Mouse (Mus musculus): ENCODE measurements at regions not wholly inside any gene's neighbourhood (a gene's known extent, or its start where the extent isn't known, plus 50 kb on each side); places are given as distances from the start of the nearest gene placed in this dataset.
"Not testable (repeated sequence)": the region's sequence is repeated elsewhere in the genome, so short reads cannot be mapped to it uniquely, and the experiment has no call there.

DNA sequence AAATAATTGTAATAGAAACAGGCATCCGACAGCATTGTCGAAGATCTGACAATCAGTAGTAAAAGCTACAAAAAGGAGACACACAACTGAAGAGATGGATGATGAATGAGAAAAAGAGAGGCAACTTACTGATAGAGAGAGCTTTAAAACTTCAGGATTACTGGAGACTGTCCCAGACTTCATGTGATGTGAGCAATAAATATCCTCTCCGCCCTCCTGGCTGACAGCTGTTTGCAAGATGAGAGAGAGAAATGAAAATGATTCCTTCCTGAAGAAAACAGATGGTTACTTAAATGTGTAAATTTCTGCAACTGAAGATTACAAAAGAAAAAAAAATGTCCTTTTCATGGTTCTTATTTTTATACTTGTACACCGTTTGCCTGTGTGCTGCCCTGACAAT lies 306.7 kb upstream of the Ncam2 start:
- no peak for ATAC-seq (ENCODE audit: insufficient number of reproducible peaks, insufficient read depth, low FRiP score, low TSS enrichment, low read depth)
- H3K9ac ChIP-seq (replicated peaks): no peak overlapping the region
- no peak overlapping the region for H3K27ac ChIP-seq
- H3K9me3 ChIP-seq: no peaks in the 10 kb centered on the region
- 85% methylated on average over 4 of the region's 4 CpGs for WGBS
- H3K4me1 ChIP-seq (replicated peaks): no peaks in the 10 kb centered on the region
- no peak overlapping the region for H3K4me2 ChIP-seq
- no peaks in the 10 kb centered on the region for H3K27me3 ChIP-seq
- H3K36me3 ChIP-seq: no peaks in the 10 kb centered on the region
- H3K4me3 ChIP-seq (replicated peaks): no peak overlapping the region

DNA sequence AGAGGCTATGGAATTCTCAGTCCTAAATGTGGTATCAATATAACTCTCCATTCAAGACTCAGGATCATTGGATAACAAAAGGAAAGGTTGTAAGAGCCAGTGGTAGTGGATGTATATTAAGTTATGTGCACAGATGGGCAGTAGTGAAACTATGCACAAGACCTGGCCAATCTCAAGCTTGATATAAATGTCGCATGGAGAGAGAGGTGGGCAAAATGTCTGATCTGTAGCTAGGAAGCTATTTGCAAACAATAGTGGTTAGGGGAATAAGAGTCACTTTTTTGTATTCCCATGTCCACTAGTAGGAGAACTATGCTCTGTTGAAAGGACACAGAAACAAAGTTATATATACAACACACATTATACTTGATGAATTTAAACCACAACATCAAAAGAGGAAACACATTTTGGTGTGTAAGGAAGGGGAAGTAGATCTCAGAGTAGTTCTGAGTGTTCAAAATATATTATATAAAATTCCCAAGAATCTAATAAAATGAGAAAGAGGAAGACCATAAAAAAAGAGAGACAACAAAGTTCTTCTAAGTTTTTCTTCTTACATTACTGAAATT lies 279.7 kb upstream of the Ncam2 start:
- H3K4me3 ChIP-seq (replicated peaks): no peak overlapping the region
- H3K4me1 ChIP-seq (replicated peaks): no peaks in the 10 kb centered on the region
- 100% methylated on average over 1 of the region's 1 CpGs for WGBS
- H3K27ac ChIP-seq: no peak overlapping the region
- no peak overlapping the region for H3K9ac ChIP-seq (replicated peaks)
- H3K27me3 ChIP-seq: no peaks in the 10 kb centered on the region
- no peaks in the 10 kb centered on the region for H3K36me3 ChIP-seq
- no peaks in the 10 kb centered on the region for H3K9me3 ChIP-seq
- no peak overlapping the region for H3K4me2 ChIP-seq
- ATAC-seq (ENCODE audit: insufficient number of reproducible peaks, insufficient read depth, low FRiP score, low TSS enrichment, low read depth): no peak

DNA sequence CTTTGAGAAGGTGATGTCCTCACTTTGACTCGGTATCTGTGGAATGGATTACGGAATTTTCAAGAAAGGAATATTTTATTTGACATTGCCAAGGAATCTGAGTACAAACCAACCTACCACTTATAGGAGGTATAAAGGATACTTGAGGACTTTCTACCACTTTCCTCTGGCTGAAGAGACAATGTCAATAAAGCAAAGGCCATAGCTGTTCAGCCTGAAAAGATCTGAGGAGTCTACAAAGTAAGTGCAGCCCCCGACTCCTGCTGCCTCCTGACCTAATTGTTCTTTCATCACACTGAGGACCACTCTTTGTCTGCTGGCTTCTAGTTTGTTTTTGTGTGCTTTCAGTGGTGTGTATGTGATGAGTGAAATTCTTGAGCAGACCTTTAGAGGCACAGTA lies 269.5 kb upstream of the Ncam2 start:
- Histone ChIP-seq H3K27ac (no peak overlapping the region), H3K27me3 (no peaks in the 10 kb centered on the region), H3K9ac (replicated peaks) (no peak overlapping the region), H3K4me1 (replicated peaks) (no peaks in the 10 kb centered on the region), H3K9me3 (no peaks in the 10 kb centered on the region), H3K36me3 (no peaks in the 10 kb centered on the region), H3K4me2 (no peak overlapping the region), H3K4me3 (replicated peaks) (no peak overlapping the region)
- no peak for ATAC-seq (ENCODE audit: insufficient number of reproducible peaks, insufficient read depth, low FRiP score, low TSS enrichment, low read depth)
- WGBS: 75% methylated on average over 3 of the region's 3 CpGs

DNA sequence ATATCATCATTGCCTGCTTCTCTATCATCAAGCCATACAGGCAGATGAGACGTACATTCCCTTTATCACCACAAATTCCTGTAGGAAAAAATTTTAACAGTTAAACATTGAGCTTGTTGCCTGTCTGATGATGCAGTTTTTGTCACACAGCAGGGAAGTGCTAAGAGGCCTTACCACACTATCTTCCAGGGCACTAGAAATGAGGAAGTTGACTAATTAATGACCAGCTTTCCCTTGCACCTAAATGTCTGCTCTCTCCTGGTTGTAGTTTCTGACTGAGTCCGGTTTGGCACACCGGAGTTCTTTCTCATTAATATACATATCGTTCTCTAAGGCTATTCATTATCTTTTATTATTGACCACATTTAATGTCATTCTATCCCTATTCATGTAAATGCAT lies 269.0 kb upstream of the Ncam2 start:
- H3K9me3 ChIP-seq: no peaks in the 10 kb centered on the region
- no peaks in the 10 kb centered on the region for H3K27me3 ChIP-seq
- WGBS: 78% methylated on average over 4 of the region's 4 CpGs
- no peaks in the 10 kb centered on the region for H3K36me3 ChIP-seq
- no peak overlapping the region for H3K4me3 ChIP-seq (replicated peaks)
- H3K4me1 ChIP-seq (replicated peaks): no peaks in the 10 kb centered on the region
- H3K4me2 ChIP-seq: no peak overlapping the region
- H3K27ac ChIP-seq: no peak overlapping the region
- ATAC-seq (ENCODE audit: insufficient number of reproducible peaks, insufficient read depth, low FRiP score, low TSS enrichment, low read depth): no peak
- no peak overlapping the region for H3K9ac ChIP-seq (replicated peaks)

DNA sequence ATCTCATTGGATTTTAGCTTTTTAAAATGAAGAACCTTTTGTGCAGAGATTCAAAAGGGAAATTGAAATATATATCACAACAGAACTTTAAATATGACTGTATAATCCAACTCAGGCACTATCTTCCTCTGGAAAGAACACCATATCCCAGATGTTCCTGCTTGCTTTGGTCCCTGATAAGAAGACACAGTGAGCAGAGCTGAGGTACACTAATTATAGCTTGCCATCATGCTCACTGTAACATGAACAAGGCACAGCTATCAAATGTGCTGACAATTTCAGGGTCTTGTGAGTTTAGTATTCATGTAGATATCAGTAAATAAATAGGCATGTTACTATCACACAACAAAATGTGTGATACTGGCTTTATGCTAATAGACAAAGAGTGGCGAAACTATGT lies 264.8 kb upstream of the Ncam2 start:
- 84% methylated on average over 1 of the region's 1 CpGs for WGBS
- no peak overlapping the region for H3K9ac ChIP-seq (replicated peaks)
- H3K27ac ChIP-seq: no peak overlapping the region
- H3K9me3 ChIP-seq: no peaks in the 10 kb centered on the region
- no peak for ATAC-seq (ENCODE audit: insufficient number of reproducible peaks, insufficient read depth, low FRiP score, low TSS enrichment, low read depth)
- H3K36me3 ChIP-seq: no peaks in the 10 kb centered on the region
- H3K4me3 ChIP-seq (replicated peaks): no peak overlapping the region
- H3K27me3 ChIP-seq: no peaks in the 10 kb centered on the region
- no peaks in the 10 kb centered on the region for H3K4me1 ChIP-seq (replicated peaks)
- no peak overlapping the region for H3K4me2 ChIP-seq

DNA sequence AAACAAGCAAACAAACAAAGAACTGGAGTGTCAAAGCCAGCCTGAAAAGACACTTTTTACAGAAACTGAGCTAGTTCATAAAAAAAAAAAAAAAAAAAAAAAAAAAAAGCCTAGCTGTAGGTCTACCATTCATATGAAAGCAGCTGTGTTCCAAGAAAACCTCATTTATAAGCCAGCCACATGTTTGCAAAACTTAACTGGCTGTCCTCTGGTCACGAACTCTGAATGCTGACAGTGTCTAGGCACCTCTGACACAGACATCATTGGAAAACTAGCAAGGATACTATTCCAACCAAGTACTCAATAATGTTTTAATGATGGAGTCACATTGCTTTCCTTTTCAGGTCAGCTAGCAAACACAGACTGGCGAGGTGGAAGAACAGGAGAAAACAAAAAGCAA lies 238.4 kb upstream of the Ncam2 start:
- no peak overlapping the region for H3K4me2 ChIP-seq
- no peak overlapping the region for H3K27ac ChIP-seq
- H3K4me3 ChIP-seq (replicated peaks): no peak overlapping the region
- ATAC-seq (ENCODE audit: insufficient number of reproducible peaks, insufficient read depth, low FRiP score, low TSS enrichment, low read depth): peak; percentile 68; the same call in 1 of the 2 replicates
- peaks cover 7% of the 10 kb centered on the region; the same call in 1 of the 2 replicates for H3K4me1 ChIP-seq (replicated peaks)
- H3K9ac ChIP-seq (replicated peaks): no peak overlapping the region
- WGBS: 27% methylated on average over 2 of the region's 2 CpGs
- H3K27me3 ChIP-seq: no peaks in the 10 kb centered on the region
- no peaks in the 10 kb centered on the region for H3K9me3 ChIP-seq
- H3K36me3 ChIP-seq: no peaks in the 10 kb centered on the region

DNA sequence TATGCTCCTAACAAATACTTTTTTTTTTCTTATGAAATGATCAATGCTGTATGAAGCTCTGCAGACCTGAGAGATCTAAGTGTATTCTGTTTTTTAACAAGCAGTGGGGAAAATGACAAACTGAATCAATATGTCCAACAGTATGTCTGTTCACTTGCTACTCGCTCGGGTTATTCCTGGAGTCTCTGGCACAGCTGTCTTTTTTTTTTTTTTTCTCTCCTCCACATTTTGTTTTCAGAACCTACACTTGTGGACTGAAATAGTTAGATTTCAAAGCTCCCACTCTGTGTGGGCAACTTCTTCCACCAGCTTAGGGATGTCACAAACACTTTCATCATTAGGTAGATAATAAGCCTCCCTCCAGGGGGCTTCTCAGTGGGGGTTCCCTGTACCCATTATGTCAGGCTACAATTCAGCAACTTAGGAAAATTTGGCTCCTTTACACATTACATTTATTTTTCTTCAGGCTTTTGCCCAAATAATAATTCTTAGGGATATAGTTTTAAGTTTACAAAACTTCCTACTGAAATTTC lies 218.9 kb upstream of the Ncam2 start:
- Histone ChIP-seq H3K4me3 (replicated peaks) (no peak overlapping the region), H3K9ac (replicated peaks) (no peak overlapping the region), H3K4me2 (no peak overlapping the region), H3K27ac (no peak overlapping the region), H3K4me1 (replicated peaks) (no peaks in the 10 kb centered on the region), H3K27me3 (no peaks in the 10 kb centered on the region), H3K36me3 (no peaks in the 10 kb centered on the region), H3K9me3 (no peaks in the 10 kb centered on the region)
- WGBS: 53% methylated on average over 2 of the region's 2 CpGs
- ATAC-seq (ENCODE audit: insufficient number of reproducible peaks, insufficient read depth, low FRiP score, low TSS enrichment, low read depth): no peak

DNA sequence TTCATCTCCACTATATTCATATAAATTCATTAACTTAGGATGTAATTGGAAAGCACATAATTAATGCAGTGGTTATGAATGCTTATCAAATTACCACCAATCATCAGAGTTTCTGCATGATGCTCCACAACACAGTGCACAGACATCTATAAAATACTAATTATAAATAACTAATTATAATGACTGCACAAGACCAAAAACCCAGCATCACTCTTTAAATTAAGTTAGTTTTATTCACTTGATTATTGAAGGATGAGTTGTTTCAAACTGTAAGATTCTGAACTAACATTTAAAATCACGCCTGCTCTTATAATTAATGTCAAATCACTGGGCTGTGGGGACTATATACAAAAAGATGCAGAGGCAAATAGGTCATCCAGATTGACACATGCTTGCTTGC lies 212.7 kb upstream of the Ncam2 start:
- no peak for ATAC-seq (ENCODE audit: insufficient number of reproducible peaks, insufficient read depth, low FRiP score, low TSS enrichment, low read depth)
- Histone ChIP-seq H3K36me3 (no peaks in the 10 kb centered on the region), H3K9me3 (no peaks in the 10 kb centered on the region), H3K4me2 (no peak overlapping the region), H3K27me3 (no peaks in the 10 kb centered on the region), H3K4me1 (replicated peaks) (no peaks in the 10 kb centered on the region), H3K9ac (replicated peaks) (no peak overlapping the region), H3K27ac (no peak overlapping the region), H3K4me3 (replicated peaks) (no peak overlapping the region)
- 83% methylated on average over 1 of the region's 1 CpGs for WGBS

DNA sequence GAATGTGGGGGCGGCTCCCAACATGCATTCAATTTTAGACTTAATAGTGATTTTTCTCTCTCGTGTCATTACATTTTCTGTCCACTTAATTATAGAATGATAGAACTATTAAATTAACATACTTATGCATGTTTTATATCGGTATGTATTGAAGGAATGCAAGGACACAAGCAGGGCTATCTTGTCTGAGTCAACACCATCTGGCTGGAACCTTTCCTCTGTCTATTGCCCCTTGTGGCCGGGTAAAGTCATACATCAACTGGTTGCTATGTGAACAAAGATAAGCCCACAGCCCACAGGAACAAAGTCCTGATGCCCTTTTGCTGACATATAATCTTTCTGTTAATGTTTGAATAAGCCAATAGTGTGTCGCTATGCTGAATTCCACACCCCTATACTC lies 163.7 kb upstream of the Ncam2 start:
- H3K27ac ChIP-seq; H3K27me3 ChIP-seq; H3K4me1 ChIP-seq (replicated peaks); H3K4me3 ChIP-seq (replicated peaks); H3K9me3 ChIP-seq; H3K36me3 ChIP-seq; H3K9ac ChIP-seq (replicated peaks); H3K4me2 ChIP-seq; ATAC-seq (ENCODE audit: insufficient number of reproducible peaks, insufficient read depth, low FRiP score, low TSS enrichment, low read depth): not testable (repeated sequence)
- 95% methylated on average over 5 of the region's 5 CpGs for WGBS

DNA sequence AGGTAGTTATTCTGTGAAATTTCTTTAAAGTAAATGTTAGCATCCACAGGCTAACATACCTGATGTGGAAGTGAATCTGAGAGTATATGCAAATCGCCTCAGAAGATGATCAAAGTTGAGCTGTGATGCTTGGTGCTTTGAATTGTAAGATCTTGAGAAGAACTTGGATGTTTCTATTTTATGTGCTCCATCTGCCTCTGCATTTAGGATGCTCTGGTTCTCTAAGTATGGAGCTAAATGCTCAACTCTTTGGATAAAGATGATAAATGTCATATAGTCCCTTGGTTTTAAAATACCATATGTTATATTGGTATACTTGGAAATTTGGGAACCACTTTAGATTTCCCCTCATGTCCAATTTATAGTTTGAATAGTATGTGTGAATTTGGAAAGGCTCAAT lies 159.2 kb upstream of the Ncam2 start:
- no peaks in the 10 kb centered on the region for H3K9me3 ChIP-seq
- WGBS: 70% methylated on average over 1 of the region's 1 CpGs
- H3K27me3 ChIP-seq: no peaks in the 10 kb centered on the region
- no peak for ATAC-seq (ENCODE audit: insufficient number of reproducible peaks, insufficient read depth, low FRiP score, low TSS enrichment, low read depth)
- no peak overlapping the region for H3K4me3 ChIP-seq (replicated peaks)
- no peak overlapping the region for H3K9ac ChIP-seq (replicated peaks)
- no peaks in the 10 kb centered on the region for H3K36me3 ChIP-seq
- no peak overlapping the region for H3K4me2 ChIP-seq
- no peak overlapping the region for H3K27ac ChIP-seq
- H3K4me1 ChIP-seq (replicated peaks): no peaks in the 10 kb centered on the region

DNA sequence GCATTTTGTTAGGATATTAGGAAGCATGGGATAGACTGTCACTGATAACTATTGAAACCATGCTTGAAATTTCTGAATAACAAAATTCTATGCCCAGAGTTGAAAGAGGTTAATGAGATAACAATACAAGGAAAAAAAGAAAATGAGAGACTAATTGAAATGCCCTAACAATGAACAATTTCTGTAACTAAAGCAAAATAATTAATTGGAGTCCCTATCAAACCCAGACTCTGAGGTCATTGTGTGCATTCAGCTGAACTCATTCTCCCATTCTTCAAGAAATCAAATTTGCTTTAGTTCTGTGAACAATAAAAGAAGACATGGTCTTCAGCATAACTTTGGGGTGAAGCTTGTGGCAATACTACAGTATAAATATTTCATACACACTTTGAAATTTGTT lies 154.8 kb upstream of the Ncam2 start:
- no peaks in the 10 kb centered on the region for H3K4me1 ChIP-seq (replicated peaks)
- H3K27me3 ChIP-seq: no peaks in the 10 kb centered on the region
- H3K36me3 ChIP-seq: no peaks in the 10 kb centered on the region
- no peak overlapping the region for H3K4me3 ChIP-seq (replicated peaks)
- no peak overlapping the region for H3K4me2 ChIP-seq
- ATAC-seq (ENCODE audit: insufficient number of reproducible peaks, insufficient read depth, low FRiP score, low TSS enrichment, low read depth): no peak
- H3K9ac ChIP-seq (replicated peaks): no peak overlapping the region
- no peak overlapping the region for H3K27ac ChIP-seq
- H3K9me3 ChIP-seq: no peaks in the 10 kb centered on the region

DNA sequence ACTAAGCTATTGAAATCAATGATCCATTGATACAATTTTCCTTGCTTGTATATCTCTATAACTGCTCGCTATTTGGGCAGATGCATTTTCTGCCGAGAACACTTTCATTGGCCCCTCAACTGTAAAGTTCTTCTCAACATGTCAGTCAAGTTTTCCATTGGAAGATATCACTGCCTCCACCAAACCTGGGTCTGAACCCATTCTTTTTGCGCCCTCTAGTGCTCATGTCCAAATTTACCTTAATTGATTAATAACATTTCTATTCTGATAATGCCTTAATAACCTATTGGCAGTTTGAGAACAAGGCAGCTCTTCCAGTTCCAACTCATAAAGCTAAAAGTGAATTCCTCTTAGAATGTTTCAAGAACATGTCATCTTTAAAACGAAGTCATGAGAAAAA lies 132.2 kb upstream of the Ncam2 start:
- Histone ChIP-seq H3K9ac (replicated peaks) (no peak overlapping the region), H3K4me1 (replicated peaks) (no peaks in the 10 kb centered on the region), H3K4me3 (replicated peaks) (no peak overlapping the region), H3K4me2 (no peak overlapping the region), H3K9me3 (no peaks in the 10 kb centered on the region), H3K27ac (no peak overlapping the region), H3K36me3 (no peaks in the 10 kb centered on the region), H3K27me3 (no peaks in the 10 kb centered on the region)
- no peak for ATAC-seq (ENCODE audit: insufficient number of reproducible peaks, insufficient read depth, low FRiP score, low TSS enrichment, low read depth)
- WGBS: 52% methylated on average over 4 of the region's 4 CpGs

Measured in limb, embryonic 12.5 days (tissue).